Mouse (Mus musculus) kidney, embryonic 16.5 days (tissue): ENCODE measurements around the gene Rbm48. TPM values are rescaled to one million over a fixed set of nuclear protein-coding genes. Genes with fewer than 3 reads are reported as not detected.

Experiments
- ATAC-seq: fragments of 200-750 bp; cut with Nextera tagmentation; 2 replicates; pipeline ENCODE4 v1.8.0; 2017; ENCODE audit warnings: moderate TSS enrichment; ENCODE audit not compliant: low FRiP score, low TSS enrichment
- H3K27ac ChIP-seq: fragments of 300-500 bp; sonication (generic); 2 replicates; pipeline ENCODE4 v1.5.1; 2014; ENCODE audit warnings: low read length
- H3K27me3 ChIP-seq: fragments of 300-500 bp; sonication (generic); 2 replicates; pipeline ENCODE4 v1.6.1; 2014; ENCODE audit warnings: low read length, control low read depth, mixed read lengths; ENCODE audit not compliant: insufficient read depth
- H3K36me3 ChIP-seq: fragments of 300-500 bp; sonication (generic); 2 replicates; pipeline ENCODE4 v1.6.1; 2014; ENCODE audit warnings: low read length, control low read depth, mixed read lengths; ENCODE audit not compliant: insufficient read depth
- H3K4me1 ChIP-seq: fragments of 300-500 bp; sonication (generic); 2 replicates; pipeline ENCODE4 v1.6.1; 2014; ENCODE audit warnings: low read length, control low read depth, mixed read lengths; ENCODE audit not compliant: insufficient read depth
- H3K4me2 ChIP-seq: fragments of 300-500 bp; sonication (generic); replicated peaks from 2 replicates; pipeline ENCODE4 v1.6.1; 2014; ENCODE audit warnings: low read depth, low read length
- H3K4me3 ChIP-seq: fragments of 300-500 bp; sonication (generic); 2 replicates; pipeline ENCODE4 v1.5.1; 2014; ENCODE audit warnings: mild to moderate bottlenecking, low read length
- H3K9ac ChIP-seq: fragments of 300-500 bp; sonication (generic); replicated peaks from 2 replicates; pipeline ENCODE4 v1.6.1; 2014; ENCODE audit warnings: low read length
- H3K9me3 ChIP-seq: fragments of 300-500 bp; sonication (generic); 2 replicates; pipeline ENCODE4 v1.6.1; 2016; ENCODE audit warnings: low read length, control low read depth
- WGBS: fragments of 180-500 bp; shearing (Covaris S2); extraction: QIAGEN DNeasy Blood & Tissue Kit; methylation state at CpG from one replicate; pipeline ENCODE4 v1.1.7; 2014; 5-methylcytosine and 5-hydroxymethylcytosine counted together
- polyA plus RNA-seq: library from polyadenylated mRNA; unstranded; fragments of >200 nt; fragmentation: Nextera tagmentation; extraction: Ambion mirVana; gene quantifications from 2 replicates; pipeline ENCODE4 v1.2.1, GENCODE M21; 2015

Rbm48 gene
- polyA plus RNA-seq, 1 experiment from 2014 or later = 14.9 TPM

GRCm38 (mm10) chr5:3574825-3575224 is 21.6 kb downstream of the Rbm48 start:
- peaks cover 86% of the 10 kb centered on the region for H3K36me3 ChIP-seq
- 98% methylated on average over 2 of the region's 2 CpGs for WGBS
- ATAC-seq = no peak

DNA sequence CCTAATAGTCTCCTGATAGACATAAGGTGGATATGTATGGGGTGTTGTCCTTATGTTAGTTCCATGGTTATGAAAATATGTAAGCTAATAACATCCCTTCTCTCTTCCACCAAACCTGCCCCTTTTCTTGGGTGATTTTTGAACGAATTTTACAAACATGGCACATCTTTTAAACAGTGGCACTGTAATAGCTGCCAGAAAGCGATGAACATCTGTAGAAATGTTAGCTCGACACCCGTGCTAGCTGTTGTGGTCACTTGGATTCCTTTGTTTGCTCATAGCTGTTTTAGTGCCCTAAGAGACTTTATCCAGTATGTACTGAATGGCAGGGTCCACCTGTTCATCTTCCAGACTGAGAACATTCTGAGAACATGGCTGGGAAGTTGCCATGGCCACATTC is 25.1 kb downstream of the Rbm48 start, which contains the start of gene 1700109H08Rik:
1700109H08Rik (plus strand) TSS at position 301 of the 400 bp plus-strand sequence.
- Histone ChIP-seq H3K4me3 (no peak within 1 kb of the TSS), H3K36me3 (peaks cover 77% of the 10 kb centered on the region), H3K4me1 (no peaks in the 10 kb centered on the region), H3K9ac (no peak within 1 kb of the TSS), H3K4me2 (no peak within 1 kb of the TSS), H3K27ac (no peak within 1 kb of the TSS), H3K9me3 (peaks cover 4% of the 10 kb centered on the region; the same call in 1 of the 2 replicates), H3K27me3 (no peaks in the 10 kb centered on the region)
- no peak for ATAC-seq
- whole genome bisulfite sequencing = 95% methylated on average over 4 of the region's 4 CpGs

More at GRCm38 (mm10) chr5:3574825-3575224, 21.6 kb downstream of the Rbm48 start:
- Histone ChIP-seq H3K4me3 (no peak overlapping the region), H3K27ac (no peak overlapping the region), H3K9ac (no peak overlapping the region), H3K27me3 (no peaks in the 10 kb centered on the region), H3K4me1 (no peaks in the 10 kb centered on the region), H3K9me3 (peaks cover 4% of the 10 kb centered on the region; the same call in 1 of the 2 replicates), H3K4me2 (no peak overlapping the region)

DNA sequence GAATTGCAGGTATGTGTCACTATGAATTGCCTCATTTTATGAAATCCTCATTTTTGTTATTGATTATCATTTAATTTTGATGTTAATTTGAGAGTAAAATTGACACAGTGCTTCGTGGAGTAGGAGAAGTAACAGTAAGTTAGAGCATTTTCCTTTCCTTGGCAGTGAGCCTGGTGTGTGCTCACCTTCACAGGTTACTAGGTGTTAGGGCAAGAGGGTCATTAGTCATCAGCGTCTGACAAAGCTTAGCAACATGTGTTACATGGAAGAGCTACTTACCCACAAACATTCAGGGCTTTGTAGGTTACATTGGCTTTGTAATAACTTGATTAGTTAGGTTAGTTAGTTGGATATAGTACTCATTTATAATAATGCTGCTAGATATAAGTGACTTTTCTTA is 42.2 kb downstream of the Rbm48 start:
- no peaks in the 10 kb centered on the region for H3K9me3 ChIP-seq

GRCm38 (mm10) chr5:3551481-3551880 is 44.9 kb downstream of the Rbm48 start:
- H3K4me1 ChIP-seq = no peaks in the 10 kb centered on the region; the same call in 1 of the 2 replicates
- H3K9me3 ChIP-seq = no peaks in the 10 kb centered on the region
- H3K27ac ChIP-seq = no peak overlapping the region
- H3K4me3 ChIP-seq = no peak overlapping the region
- WGBS = 84% methylated on average over 1 of the region's 1 CpGs
- no peaks in the 10 kb centered on the region for H3K27me3 ChIP-seq
- no peak overlapping the region for H3K4me2 ChIP-seq
- no peak overlapping the region for H3K9ac ChIP-seq
- peaks cover 24% of the 10 kb centered on the region for H3K36me3 ChIP-seq
- ATAC-seq = no peak

More for the DNA sequence above, 42.2 kb downstream of the Rbm48 start:
- ATAC-seq = no peak
- H3K4me2 ChIP-seq = no peak overlapping the region
- no peaks in the 10 kb centered on the region for H3K4me1 ChIP-seq
- peaks cover 35% of the 10 kb centered on the region for H3K36me3 ChIP-seq
- 86% methylated on average over 2 of the region's 2 CpGs for WGBS
- no peak overlapping the region for H3K4me3 ChIP-seq
- H3K27me3 ChIP-seq = no peaks in the 10 kb centered on the region
- no peak overlapping the region for H3K27ac ChIP-seq
- H3K9ac ChIP-seq = no peak overlapping the region

- Histone ChIP-seq H3K9me3 (no peaks in the 10 kb centered on the region), H3K9ac (no peak overlapping the region), H3K4me3 (no peak overlapping the region), H3K27me3 (no peaks in the 10 kb centered on the region), H3K27ac (no peak overlapping the region), H3K36me3 (0 out of 2 replicates have a peak, but pooled peaks cover 4% of the 10 kb centered on the region), H3K4me2 (no peak overlapping the region), H3K4me1 (peaks cover 15% of the 10 kb centered on the region)
- WGBS = 59% methylated on average over 1 of the region's 1 CpGs
- no peak for ATAC-seq
These were observed 50.2 kb downstream of the Rbm48 start for GRCm38 (mm10) chr5:3546226-3546625.

DNA sequence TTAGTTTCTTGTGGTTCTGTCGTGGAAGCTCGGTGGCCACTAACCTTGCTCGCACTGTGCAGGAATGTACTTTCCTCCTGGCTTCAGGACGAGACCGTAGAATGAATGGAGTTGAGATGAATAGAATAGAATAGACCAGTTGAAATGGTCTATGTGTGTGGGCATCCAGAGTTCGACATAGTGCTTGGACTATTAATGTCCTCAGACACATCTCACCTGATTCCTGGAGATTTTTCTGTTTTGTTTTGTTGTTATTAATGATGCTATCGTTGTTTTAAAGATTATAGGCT is 52.0 kb downstream of the Rbm48 start:
- Histone ChIP-seq H3K4me3 (peak overlapping the region; percentile 96), H3K27ac (no peak overlapping the region), H3K9ac (peak overlapping the region; percentile 96), H3K9me3 (no peaks in the 10 kb centered on the region), H3K27me3 (no peaks in the 10 kb centered on the region), H3K4me2 (peak overlapping the region; percentile 70), H3K4me1 (peaks cover 15% of the 10 kb centered on the region), H3K36me3 (0 out of 2 replicates have a peak, but pooled peaks cover 4% of the 10 kb centered on the region)
- 0 out of 2 replicates have a peak, but pooled peaks have one; percentile 35 for ATAC-seq
- 9% methylated on average over 7 of the region's 7 CpGs for WGBS

DNA sequence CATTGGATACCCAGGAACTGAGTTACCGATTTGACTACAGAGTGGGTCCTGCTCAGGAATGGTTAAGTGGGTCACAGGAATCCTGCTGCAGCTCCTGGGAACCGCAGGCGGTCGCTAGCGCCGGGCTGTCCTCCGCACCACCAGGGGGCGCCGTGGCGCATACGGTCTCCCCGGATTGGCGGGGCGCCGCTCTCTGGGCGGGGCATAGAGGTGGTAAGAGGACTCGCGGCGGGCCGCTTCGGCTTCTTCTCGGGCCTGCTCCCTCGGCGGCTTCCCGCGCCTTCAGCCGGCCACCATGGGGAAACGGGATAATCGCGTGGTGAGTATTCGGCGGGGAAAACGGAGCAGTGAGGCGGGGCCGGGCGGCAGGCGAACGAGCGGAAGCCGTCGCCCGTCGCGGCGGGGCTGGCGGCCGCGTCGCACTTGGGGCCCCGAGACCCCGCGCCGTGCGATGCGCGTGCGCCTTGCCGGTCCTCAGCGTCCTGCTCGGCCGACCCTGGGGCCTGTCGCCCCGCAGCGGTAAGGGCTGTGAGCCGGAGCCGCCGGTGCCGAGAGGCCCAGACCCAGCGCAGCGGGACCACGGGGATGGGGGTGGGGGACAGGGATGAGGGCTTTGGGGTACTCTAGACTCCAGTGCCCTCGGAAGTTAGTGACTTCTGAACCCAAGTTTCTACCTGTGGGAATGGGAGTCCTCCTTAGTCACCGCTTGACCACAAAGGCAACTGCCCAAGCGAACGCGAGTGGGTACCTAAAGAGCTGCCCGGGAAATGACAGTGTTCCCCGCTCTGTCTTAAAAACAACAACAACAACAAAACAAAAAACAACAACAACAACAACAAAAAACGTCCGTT is 52.5 kb downstream of the Rbm48 start, which contains the start of gene Fam133b:
Fam133b (plus strand) TSS at position 205 of the 851 bp plus-strand sequence.
- peak; percentile 96 for ATAC-seq
- H3K4me2 ChIP-seq = peak within 1 kb of the TSS; percentile 70
- H3K27ac ChIP-seq = peak within 1 kb of the TSS; percentile 91
- H3K36me3 ChIP-seq = 0 out of 2 replicates have a peak, but pooled peaks cover 4% of the 10 kb centered on the region
- H3K4me3 ChIP-seq = peak within 1 kb of the TSS; percentile 96
- under 1% methylated on average over 79 of the region's 80 CpGs for WGBS
- no peaks in the 10 kb centered on the region for H3K27me3 ChIP-seq
- H3K9me3 ChIP-seq = no peaks in the 10 kb centered on the region
- peaks cover 15% of the 10 kb centered on the region for H3K4me1 ChIP-seq
- H3K9ac ChIP-seq = peak within 1 kb of the TSS; percentile 96

DNA sequence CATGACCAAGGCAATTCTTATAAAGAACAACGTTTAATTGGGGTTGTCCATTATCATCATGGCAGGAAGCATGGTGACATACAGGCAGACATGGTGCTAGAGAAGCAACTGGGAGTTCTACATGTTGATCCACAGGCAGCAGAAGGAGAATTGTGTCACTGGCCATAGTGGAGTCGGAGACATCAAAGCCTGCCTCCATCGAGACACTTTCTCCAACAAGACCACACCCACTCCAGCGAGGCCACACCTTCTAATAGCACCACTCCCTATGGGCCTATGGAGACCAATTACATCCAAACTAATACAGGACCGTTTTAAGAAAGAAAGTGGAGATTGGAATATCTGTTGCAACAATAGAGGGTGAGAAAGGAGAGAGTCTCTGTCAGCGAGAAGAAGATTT is 54.5 kb downstream of the Rbm48 start:
- Histone ChIP-seq H3K4me2 (no peak overlapping the region), H3K9ac (no peak overlapping the region), H3K9me3 (no peaks in the 10 kb centered on the region), H3K27me3 (no peaks in the 10 kb centered on the region), H3K4me3 (no peak overlapping the region), H3K4me1 (peaks cover 15% of the 10 kb centered on the region), H3K27ac (no peak overlapping the region), H3K36me3 (no peaks in the 10 kb centered on the region)
- no peak for ATAC-seq
- 77% methylated on average over 6 of the region's 6 CpGs for WGBS

GRCm38 (mm10) chr5:3538505-3539472 is 57.6 kb downstream of the Rbm48 start:
- Histone ChIP-seq H3K27ac (no peak overlapping the region), H3K4me3 (no peak overlapping the region), H3K4me1 (no peaks in the 10 kb centered on the region), H3K27me3 (no peaks in the 10 kb centered on the region), H3K9me3 (no peaks in the 10 kb centered on the region), H3K4me2 (no peak overlapping the region), H3K36me3 (no peaks in the 10 kb centered on the region), H3K9ac (no peak overlapping the region)
- ATAC-seq = no peak
- WGBS = 60% methylated on average over 11 of the region's 11 CpGs
